Mouse (Mus musculus) heart, postnatal 0 days (tissue): ENCODE data around the gene Rnf151.

Experiments used
- CTCF ChIP-seq: IDR thresholded peaks from 2 replicates; pipeline ENCODE4 v1.5.1; 2016; ENCODE audit warnings: antibody characterized with exemption, control low read depth, low read depth
- EP300 ChIP-seq: IDR thresholded peaks from 2 replicates; pipeline ENCODE4 v1.6.1; 2016; ENCODE audit warnings: antibody characterized with exemption, low read depth

- no peak for TF ChIP-seq CTCF
- no peak for TF ChIP-seq EP300
Measured at GRCm38 (mm10) chr17:24742307-24742706, 24.4 kb upstream of the Rnf151 start.
